Mouse (Mus musculus) heart, embryonic 10.5 days (tissue): Measurements from ENCODE around the gene Akap7. TPM values are rescaled to one million over a fixed set of nuclear protein-coding genes. Genes with fewer than 3 reads are reported as not detected.

Experiments used
- DNase-seq: peaks from one replicate; pipeline ENCODE4 v3.0.0-alpha.2; 2017; ENCODE audit warnings: low spot score
- H3K27ac ChIP-seq: fragments of 300-500 bp; sonication (generic); 2 replicates; pipeline ENCODE4 v1.5.1; 2016; ENCODE audit warnings: mild to moderate bottlenecking
- H3K27me3 ChIP-seq: fragments of 300-500 bp; sonication (generic); 2 replicates; pipeline ENCODE4 v1.6.1; 2016; ENCODE audit warnings: mild to moderate bottlenecking; ENCODE audit not compliant: poor library complexity, insufficient read depth, severe bottlenecking
- H3K36me3 ChIP-seq: fragments of 300-500 bp; sonication (generic); 2 replicates; pipeline ENCODE4 v1.6.1; 2016; ENCODE audit warnings: mild to moderate bottlenecking, moderate library complexity
- H3K4me1 ChIP-seq: fragments of 300-500 bp; sonication (generic); 2 replicates; pipeline ENCODE4 v1.6.1; 2016; ENCODE audit warnings: mild to moderate bottlenecking
- H3K4me3 ChIP-seq: fragments of 300-500 bp; sonication (generic); 2 replicates; pipeline ENCODE4 v1.5.1; 2016; ENCODE audit warnings: mild to moderate bottlenecking, moderate library complexity
- H3K9me3 ChIP-seq: fragments of 300-500 bp; sonication (generic); 2 replicates; pipeline ENCODE4 v1.6.1; 2016; ENCODE audit warnings: mild to moderate bottlenecking, moderate library complexity
- WGBS: fragments of 180-500 bp; shearing (Covaris S2); methylation state at CpG from one replicate; pipeline ENCODE4 v1.1.7; 2016; 5-methylcytosine and 5-hydroxymethylcytosine counted together
- polyA plus RNA-seq: library from polyadenylated mRNA; unstranded; fragments of >200 nt; fragmentation: Nextera tagmentation; extraction: Ambion mirVana; gene quantifications from 2 replicates; pipeline ENCODE4 v1.2.1, GENCODE M21; 2016

Gene Akap7
- polyA plus RNA-seq, 1 experiment from 2014 or later, result 18.4 TPM

DNA sequence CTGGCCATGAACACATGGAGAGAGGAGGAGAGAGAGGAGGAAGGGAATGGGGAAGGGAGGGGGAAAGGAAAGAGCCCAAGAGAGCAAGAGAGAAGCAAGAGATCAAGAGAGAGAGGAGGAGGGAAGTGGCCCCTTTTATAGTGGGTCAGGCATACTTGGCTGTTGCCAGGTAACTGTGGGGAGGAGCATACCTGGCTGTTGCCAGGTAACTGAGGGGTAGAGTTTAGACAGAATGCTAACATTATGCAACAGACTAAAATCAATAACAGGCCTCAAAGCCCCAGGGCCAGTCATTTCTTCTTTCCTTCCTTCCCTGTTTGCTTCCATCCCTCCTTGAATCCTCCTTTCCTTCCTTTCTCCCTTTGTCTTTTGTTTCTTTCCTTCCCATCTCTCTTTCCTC, 10.0 kb upstream of the Akap7 start:
- no peaks in the 10 kb centered on the region for H3K27me3 ChIP-seq
- no peak overlapping the region for H3K4me3 ChIP-seq
- H3K36me3 ChIP-seq, result no peaks in the 10 kb centered on the region
- DNase-seq, result no peak
- H3K9me3 ChIP-seq, result no peaks in the 10 kb centered on the region
- peaks cover 24% of the 10 kb centered on the region for H3K4me1 ChIP-seq
- peak overlapping the region; percentile 76; the same call in 1 of the 2 replicates for H3K27ac ChIP-seq

DNA sequence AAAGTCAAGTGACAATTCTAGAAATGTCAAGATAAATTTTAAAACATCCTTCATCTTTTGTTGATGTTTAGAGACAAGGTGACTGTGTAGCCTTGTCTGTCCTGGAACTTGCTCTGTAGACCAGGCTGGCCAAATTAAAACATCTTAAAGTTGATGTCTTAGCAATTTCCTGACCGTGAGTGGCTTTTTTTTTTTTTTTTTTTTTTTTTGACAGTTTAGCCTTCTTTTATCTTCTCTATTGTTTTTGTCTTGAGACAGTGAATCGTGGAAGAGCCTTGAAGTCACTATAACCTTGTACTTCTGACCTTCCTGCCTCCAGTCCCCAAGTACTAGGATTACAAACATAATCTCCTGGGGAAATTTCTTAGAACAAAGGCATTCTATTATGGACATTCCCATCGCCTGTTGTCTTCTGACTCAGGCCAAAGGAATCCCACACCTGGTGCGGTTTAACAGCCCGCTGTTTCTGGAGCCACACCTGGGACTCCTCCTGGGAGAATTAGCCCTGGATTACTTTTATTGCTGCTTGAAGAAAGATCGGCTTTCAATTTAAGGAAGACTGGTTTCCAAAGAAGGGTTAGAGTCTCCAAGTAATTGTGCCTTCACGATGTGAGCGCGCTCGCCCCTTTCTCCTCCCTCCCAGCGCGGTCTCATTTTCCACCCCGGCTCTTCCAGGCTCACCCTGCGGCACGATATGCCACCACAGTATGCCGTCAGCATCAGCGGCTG, 6.3 kb upstream of the Akap7 start:
- 9% methylated on average over 17 of the region's 17 CpGs for WGBS
- H3K4me1 ChIP-seq, result peaks cover 21% of the 10 kb centered on the region
- no peaks in the 10 kb centered on the region for H3K9me3 ChIP-seq
- H3K4me3 ChIP-seq, result peak overlapping the region; percentile 32; the same call in 1 of the 2 replicates
- H3K36me3 ChIP-seq, result no peaks in the 10 kb centered on the region
- no peaks in the 10 kb centered on the region for H3K27me3 ChIP-seq
- DNase-seq, result no peak
- H3K27ac ChIP-seq, result no peak overlapping the region

DNA sequence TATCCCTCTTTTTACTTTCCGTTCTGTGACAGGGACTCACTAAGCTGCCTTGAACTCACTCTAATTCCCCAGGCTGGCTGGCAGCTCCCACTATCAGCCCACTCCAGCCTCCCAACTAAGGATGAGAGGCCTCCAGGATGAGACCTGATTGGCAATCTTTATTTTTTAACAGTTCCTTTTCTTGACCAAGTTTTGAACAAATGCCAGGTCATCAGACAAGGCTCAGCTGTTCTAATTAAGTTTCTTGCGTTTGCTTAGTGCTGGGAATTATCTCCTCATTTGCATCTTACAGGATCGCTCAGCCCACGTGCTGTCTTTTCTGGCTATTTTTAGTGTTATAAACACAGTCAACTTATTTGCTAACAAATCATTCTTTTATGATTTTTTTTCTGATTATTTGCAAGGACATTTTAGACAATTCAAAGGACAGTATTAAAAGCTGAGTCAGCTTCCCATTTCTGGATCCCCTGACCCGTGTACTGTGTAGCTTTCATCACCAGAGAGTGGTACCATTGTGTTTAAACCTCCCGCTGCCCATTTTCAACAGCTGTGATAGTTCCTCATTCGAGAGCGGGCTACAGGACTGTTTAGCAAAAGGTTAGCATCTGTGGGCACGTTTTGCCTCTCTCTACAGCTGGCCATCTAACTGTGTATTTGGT, 4.0 kb upstream of the Akap7 start:
- Histone ChIP-seq H3K4me3 (no peak overlapping the region), H3K36me3 (no peaks in the 10 kb centered on the region), H3K27me3 (no peaks in the 10 kb centered on the region), H3K4me1 (peaks cover 5% of the 10 kb centered on the region; the same call in 1 of the 2 replicates), H3K9me3 (no peaks in the 10 kb centered on the region), H3K27ac (no peak overlapping the region)
- DNase-seq, result no peak
- WGBS, result 54% methylated on average over 9 of the region's 9 CpGs

DNA sequence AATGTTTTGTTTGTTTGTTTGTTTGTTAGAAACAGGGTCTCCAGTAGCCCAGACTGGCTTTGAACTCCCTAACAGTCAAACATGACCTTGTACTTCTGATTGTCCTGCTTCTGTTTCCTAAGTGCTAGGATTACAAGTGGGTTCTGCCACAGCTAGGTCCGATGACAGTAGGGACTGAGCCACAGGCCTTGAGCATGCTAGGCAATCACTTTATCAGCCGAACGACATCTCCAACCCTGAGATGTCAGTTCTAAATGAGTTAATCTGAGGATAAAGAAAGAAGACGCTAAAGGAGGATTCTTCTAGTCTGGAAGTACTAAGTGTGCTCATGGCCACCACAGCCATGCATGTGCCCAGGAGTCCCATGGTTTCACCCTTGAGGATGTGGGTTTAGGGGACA, 3.1 kb upstream of the Akap7 start:
- Histone ChIP-seq H3K27ac (no peak overlapping the region), H3K9me3 (no peaks in the 10 kb centered on the region), H3K4me3 (no peak overlapping the region), H3K27me3 (no peaks in the 10 kb centered on the region), H3K4me1 (peaks cover 5% of the 10 kb centered on the region; the same call in 1 of the 2 replicates), H3K36me3 (no peaks in the 10 kb centered on the region)
- no peak for DNase-seq
- WGBS, result 51% methylated on average over 4 of the region's 4 CpGs

DNA sequence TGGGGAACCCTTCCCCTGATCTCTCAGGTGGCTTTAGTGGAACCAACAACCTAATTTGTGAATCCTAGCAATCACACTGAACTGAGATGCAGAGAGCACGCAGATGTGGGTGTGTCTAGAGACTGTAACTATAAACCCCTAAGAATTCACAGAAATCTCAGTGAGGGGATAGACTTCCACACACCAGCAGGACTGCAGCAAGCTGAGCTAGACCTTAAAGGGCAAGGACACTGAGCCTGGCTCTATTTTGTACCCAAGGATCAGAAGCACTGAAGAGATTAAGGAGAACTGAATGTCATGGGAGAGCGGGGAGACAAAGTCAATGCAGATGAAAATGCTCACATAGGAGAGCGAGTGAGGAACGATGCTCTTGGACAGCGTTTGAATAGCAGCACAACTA, 2.3 kb upstream of the Akap7 start:
- no peak for DNase-seq
- Histone ChIP-seq H3K27me3 (no peaks in the 10 kb centered on the region), H3K27ac (no peak overlapping the region), H3K9me3 (no peaks in the 10 kb centered on the region), H3K36me3 (no peaks in the 10 kb centered on the region), H3K4me3 (no peak overlapping the region), H3K4me1 (peaks cover 5% of the 10 kb centered on the region; the same call in 1 of the 2 replicates)
- 90% methylated on average over 5 of the region's 5 CpGs for WGBS

DNA sequence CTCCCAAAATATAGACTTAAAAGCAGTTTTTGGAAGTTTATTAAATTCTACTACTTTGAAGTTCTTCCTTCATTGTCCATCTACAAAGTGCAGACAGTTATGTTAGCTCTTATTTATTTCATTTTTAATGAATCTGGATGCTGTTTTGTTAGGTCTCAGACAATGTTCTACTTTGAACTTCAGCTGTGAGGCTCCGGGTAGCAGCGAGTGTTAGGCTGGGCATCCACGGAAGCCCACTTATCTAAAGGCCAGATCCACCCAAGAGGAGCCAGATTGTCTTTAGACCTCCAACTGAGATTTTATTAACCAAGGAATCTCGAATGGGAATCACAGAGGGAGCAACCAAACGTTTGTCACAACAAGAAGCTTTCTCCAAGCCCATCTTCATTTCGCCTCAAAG, 2.5 kb downstream of the Akap7 start:
- WGBS, result 59% methylated on average over 6 of the region's 6 CpGs
- H3K27ac ChIP-seq, result no peak overlapping the region
- H3K9me3 ChIP-seq, result no peaks in the 10 kb centered on the region
- no peak for DNase-seq
- no peaks in the 10 kb centered on the region for H3K27me3 ChIP-seq
- H3K36me3 ChIP-seq, result no peaks in the 10 kb centered on the region
- H3K4me1 ChIP-seq, result no peaks in the 10 kb centered on the region
- no peak overlapping the region for H3K4me3 ChIP-seq

DNA sequence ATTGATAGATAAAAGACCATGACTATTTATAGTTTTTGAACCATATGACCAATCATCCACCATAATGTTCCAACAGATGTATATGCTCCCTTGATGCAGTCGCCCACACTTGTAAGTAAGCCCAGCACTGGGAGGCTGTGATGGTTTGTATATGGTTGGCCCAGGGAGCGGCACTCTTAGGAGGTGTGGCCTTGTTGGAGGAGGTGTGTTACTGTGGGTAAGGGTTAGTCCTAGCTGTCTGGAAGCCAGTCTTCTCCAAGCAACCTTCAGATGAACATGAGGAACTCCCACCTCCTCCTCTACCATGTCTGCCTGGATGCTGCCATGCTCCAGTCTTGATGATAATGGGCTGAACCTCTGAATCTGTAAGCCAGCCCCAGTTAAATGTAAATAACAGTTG, 3.1 kb downstream of the Akap7 start:
- no peaks in the 10 kb centered on the region for H3K9me3 ChIP-seq
- H3K4me3 ChIP-seq, result no peak overlapping the region
- H3K4me1 ChIP-seq, result 0 out of 2 replicates have a peak, but pooled peaks cover 3% of the 10 kb centered on the region
- WGBS, result 93% methylated on average over 2 of the region's 2 CpGs
- no peak overlapping the region for H3K27ac ChIP-seq
- DNase-seq, result no peak
- no peaks in the 10 kb centered on the region for H3K27me3 ChIP-seq
- H3K36me3 ChIP-seq, result no peaks in the 10 kb centered on the region

DNA sequence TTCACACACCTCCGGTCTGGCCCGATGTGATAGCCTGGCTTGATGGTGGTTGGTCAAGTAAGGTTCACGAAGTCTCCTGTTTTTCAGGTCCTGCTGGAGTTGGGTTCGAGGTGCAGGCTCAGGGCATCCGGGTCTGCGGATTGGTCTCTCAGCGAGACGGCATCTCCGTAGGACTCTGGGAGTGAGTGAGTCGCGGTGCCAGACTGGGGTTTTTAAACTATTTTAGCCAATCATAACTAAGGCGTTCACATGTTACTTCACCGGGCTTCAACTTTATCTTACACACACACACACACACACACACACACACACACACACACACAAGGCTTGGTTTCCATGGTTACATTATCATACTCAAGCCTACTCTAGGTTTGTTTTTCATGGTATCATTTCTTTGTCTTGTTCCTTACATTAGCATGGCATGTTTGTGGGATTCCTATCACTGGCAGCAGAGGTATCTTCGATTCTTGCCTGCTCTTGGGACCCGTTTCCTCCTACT, 8.6 kb downstream of the Akap7 start:
- Histone ChIP-seq H3K9me3 (no peaks in the 10 kb centered on the region), H3K36me3 (no peaks in the 10 kb centered on the region), H3K27ac (peak overlapping the region; percentile 93; the same call in 1 of the 2 replicates), H3K4me3 (peak overlapping the region; percentile 70; the same call in 1 of the 2 replicates), H3K4me1 (peaks cover 22% of the 10 kb centered on the region), H3K27me3 (no peaks in the 10 kb centered on the region)
- WGBS, result 83% methylated on average over 15 of the region's 15 CpGs
- peak; percentile 84 for DNase-seq

DNA sequence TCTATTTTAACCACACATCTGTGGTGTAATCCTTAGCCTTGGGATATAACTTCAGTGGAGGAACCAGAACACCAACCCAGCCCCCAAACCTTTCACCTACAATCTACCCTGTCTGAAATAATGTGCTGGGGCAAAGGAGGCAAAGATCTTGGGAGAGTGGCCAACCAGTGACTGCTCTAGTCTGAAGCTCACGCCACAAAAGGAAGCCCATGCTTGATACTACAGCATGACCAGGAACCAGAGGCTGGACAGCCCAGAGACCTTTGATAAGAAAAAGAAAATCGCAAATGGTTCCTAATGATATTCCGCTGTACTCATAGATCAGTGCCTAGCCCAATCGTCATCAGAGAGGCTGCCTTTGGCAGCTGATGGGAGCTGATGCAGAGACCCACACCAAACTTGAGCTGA, 9.4 kb downstream of the Akap7 start:
- Histone ChIP-seq H3K27me3 (no peaks in the 10 kb centered on the region), H3K36me3 (no peaks in the 10 kb centered on the region), H3K27ac (peak overlapping the region; percentile 93), H3K9me3 (no peaks in the 10 kb centered on the region), H3K4me3 (peak overlapping the region; percentile 70), H3K4me1 (peaks cover 22% of the 10 kb centered on the region)
- whole genome bisulfite sequencing, result 63% methylated on average over 4 of the region's 4 CpGs
- no peak for DNase-seq

DNA sequence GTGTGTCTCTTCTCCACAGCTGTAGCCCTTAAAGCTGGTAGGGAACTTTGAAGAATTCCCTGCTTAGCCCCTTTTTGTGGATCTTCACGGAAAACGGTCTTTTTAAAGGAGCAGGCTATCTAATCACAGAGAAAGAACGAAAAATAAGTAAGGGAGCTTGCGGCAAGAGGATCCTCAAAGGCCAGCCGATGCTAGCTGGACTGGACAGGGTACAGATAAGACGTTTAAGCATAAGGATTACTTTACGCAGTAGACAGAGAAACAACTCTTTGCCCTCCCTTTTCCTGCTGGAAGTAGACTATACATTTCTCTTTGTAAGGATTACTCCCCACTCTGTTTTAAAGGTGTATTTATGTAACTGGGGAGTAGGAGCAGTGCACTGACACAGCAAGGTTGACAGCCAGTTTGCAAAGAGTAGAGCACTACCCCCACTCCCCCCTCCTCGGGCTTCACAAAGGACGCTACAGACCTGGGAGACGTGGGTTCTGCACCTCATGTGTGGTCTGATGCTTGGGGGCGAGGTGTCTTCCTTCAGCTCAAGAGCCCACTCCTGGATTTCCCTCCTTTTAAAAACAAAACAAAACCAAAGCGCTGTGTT, 9.9 kb downstream of the Akap7 start:
- Histone ChIP-seq H3K36me3 (no peaks in the 10 kb centered on the region), H3K4me3 (peak overlapping the region; percentile 70), H3K4me1 (peaks cover 22% of the 10 kb centered on the region), H3K9me3 (no peaks in the 10 kb centered on the region), H3K27me3 (no peaks in the 10 kb centered on the region), H3K27ac (peak overlapping the region; percentile 93)
- DNase-seq, result no peak
- 18% methylated on average over 12 of the region's 12 CpGs for WGBS

DNA sequence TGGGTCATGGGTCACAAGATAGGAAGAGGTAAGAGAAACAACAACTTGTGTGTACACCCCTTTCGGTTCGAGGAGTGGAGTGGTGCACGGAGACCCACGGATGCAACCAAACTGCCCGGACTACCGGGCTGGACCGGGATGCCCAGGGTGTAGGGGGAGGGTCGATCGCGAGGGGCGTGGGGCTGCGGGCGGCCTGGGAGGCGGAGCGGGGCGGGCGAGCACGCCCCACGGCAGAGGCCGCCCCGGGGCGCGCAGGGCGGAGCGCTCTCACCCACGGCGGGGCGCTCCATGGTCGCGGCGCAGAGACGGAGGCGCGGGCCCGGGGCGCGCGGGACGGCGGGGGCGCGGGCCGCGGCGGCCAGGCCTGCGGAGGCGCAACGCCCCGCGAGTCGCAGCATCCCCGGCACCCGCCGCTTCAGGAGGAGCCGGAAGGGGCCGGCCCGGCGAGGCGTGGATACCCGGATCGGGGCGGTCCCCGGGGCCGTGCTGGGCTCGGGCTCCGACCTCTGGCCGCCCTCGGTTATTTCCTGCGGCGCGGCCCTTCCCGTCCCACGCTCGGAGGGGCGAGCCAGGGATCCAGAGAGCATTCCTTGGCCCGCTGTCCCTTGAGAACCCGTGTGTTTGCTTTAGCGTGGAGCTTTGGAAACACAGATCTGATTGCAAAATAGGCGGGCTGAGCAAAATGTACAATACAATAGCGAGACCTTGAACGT, 10.9 kb downstream of the Akap7 start:
- Histone ChIP-seq H3K27ac (peak overlapping the region; percentile 93), H3K9me3 (no peaks in the 10 kb centered on the region), H3K36me3 (no peaks in the 10 kb centered on the region), H3K4me3 (peak overlapping the region; percentile 70), H3K27me3 (no peaks in the 10 kb centered on the region), H3K4me1 (peaks cover 22% of the 10 kb centered on the region)
- 0% methylated on average over 64 of the region's 81 CpGs for WGBS
- DNase-seq, result peak; percentile 90

DNA sequence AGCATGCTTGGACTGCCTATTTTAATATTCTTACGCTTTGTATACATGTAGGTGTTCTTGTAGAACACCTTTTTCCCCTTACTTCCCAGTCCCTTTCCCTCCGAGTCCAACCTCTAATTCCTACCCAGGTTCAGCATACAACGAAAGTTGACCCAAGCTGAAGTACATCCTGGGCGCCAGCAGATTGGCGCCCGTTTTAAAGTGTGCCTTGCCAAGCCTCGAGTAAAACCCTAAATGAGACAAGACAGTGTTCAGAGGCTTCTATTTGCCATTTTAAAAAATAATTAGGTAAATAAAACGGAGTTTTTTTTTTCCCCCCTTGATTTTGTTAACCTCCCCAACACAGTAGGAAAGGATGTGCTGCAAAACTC, 11.4 kb downstream of the Akap7 start:
- H3K36me3 ChIP-seq, result no peaks in the 10 kb centered on the region
- DNase-seq, result no peak

More for the DNA sequence above, 11.4 kb downstream of the Akap7 start:
- no peaks in the 10 kb centered on the region for H3K27me3 ChIP-seq
- H3K4me1 ChIP-seq, result peaks cover 22% of the 10 kb centered on the region
- peak overlapping the region; percentile 93 for H3K27ac ChIP-seq
- WGBS, result 39% methylated on average over 8 of the region's 8 CpGs
- H3K9me3 ChIP-seq, result no peaks in the 10 kb centered on the region
- H3K4me3 ChIP-seq, result peak overlapping the region; percentile 70
